Mouse (Mus musculus) bone marrow macrophage, adult 2 months (primary cell): Measurements from ENCODE around the gene Suclg2.

Experiments
- CTCF ChIP-seq: IDR thresholded peaks from 2 replicates; pipeline ENCODE4 v1.5.1; 2012; ENCODE audit warnings: low read depth, mild to moderate bottlenecking, low read length, moderate library complexity
- POLR2A ChIP-seq: IDR thresholded peaks from 2 replicates; pipeline ENCODE4 v1.6.1; 2012; ENCODE audit warnings: mild to moderate bottlenecking, low read depth, low read length, borderline replicate concordance

GRCm38 (mm10) chr6:95711671-95712070, 6.9 kb downstream of the Suclg2 start:
- no peak for TF ChIP-seq CTCF
- no peak for TF ChIP-seq POLR2A
